In genomic region chr10:28485574-28485973, GRCm38 (mm10) we compare ENCODE assay signal across 7 mouse cellular contexts.
DNase-seq lines count a peak whose midpoint lies in the region; ATAC-seq lines count a peak whose summit lies in the region.

No protein-coding gene starts in this region.

- H3K9me3 ChIP-seq in forebrain, embryonic 14.5 days (replicated peaks; ENCODE audit: control insufficient read depth, low read length) = no peaks in the 10 kb centered on the region
- no peaks in the 10 kb centered on the region for H3K9me3 ChIP-seq in lung, embryonic 16.5 days (ENCODE audit: control insufficient read depth, low read length)

- DNase-seq in 3134 (ENCODE audit: extremely low read depth, insufficient read length, low spot score) = peak; percentile 1
- DNase-seq in CD4-positive, CD25-positive, alpha-beta regulatory T cell, adult 2 months (ENCODE audit: low read depth, low spot score) = peak; percentile 82
- DNase-seq in c-Kit-positive CD71-positive TER-119-positive erythroid progenitor cells, embryonic 14.5 days (ENCODE audit: low spot score) = peak; percentile 24
- DNase-seq in forebrain, embryonic 14.5 days (ENCODE audit: low spot score) = peak; percentile 56
- peak; percentile 53 for DNase-seq in kidney, postnatal 25 days
- DNase-seq in right cerebral cortex, postnatal 10 days (ENCODE audit: low spot score in 2 of 2) = peak; percentile 46 to 49

- H3K27ac ChIP-seq in forebrain, embryonic 14.5 days (ENCODE audit: low read depth, low read length) = no peak overlapping the region
- H3K27ac ChIP-seq in lung, embryonic 16.5 days (ENCODE audit: low read length) = no peak overlapping the region

- no peak overlapping the region for H3K4me3 ChIP-seq in forebrain, embryonic 14.5 days (ENCODE audit: low read depth, low read length)
- H3K4me3 ChIP-seq in lung, embryonic 16.5 days (ENCODE audit: low read length) = no peak overlapping the region

- H3K27me3 ChIP-seq in forebrain, embryonic 14.5 days (replicated peaks; ENCODE audit: control insufficient read depth, insufficient read depth, low read length) = no peaks in the 10 kb centered on the region
- no peaks in the 10 kb centered on the region for H3K27me3 ChIP-seq in lung, embryonic 16.5 days (ENCODE audit: control insufficient read depth, insufficient read depth, low read depth, low read length)

- no peaks in the 10 kb centered on the region for H3K4me1 ChIP-seq in forebrain, embryonic 14.5 days (ENCODE audit: control insufficient read depth, insufficient read depth, low read length)
- no peaks in the 10 kb centered on the region for H3K4me1 ChIP-seq in lung, embryonic 16.5 days (replicated peaks; ENCODE audit: control insufficient read depth, insufficient read depth, low read length)

- H3K36me3 ChIP-seq in forebrain, embryonic 14.5 days (ENCODE audit: control insufficient read depth, insufficient read depth, low read length) = no peaks in the 10 kb centered on the region
- H3K36me3 ChIP-seq in lung, embryonic 16.5 days (ENCODE audit: control insufficient read depth, insufficient read depth, low read length) = no peaks in the 10 kb centered on the region

- no peak overlapping the region for H3K9ac ChIP-seq in forebrain, embryonic 14.5 days (ENCODE audit: low read length)
- no peak overlapping the region for H3K9ac ChIP-seq in lung, embryonic 16.5 days (ENCODE audit: low read length)

- H3K4me2 ChIP-seq in forebrain, embryonic 14.5 days (ENCODE audit: low read length) = no peak overlapping the region
- no peak overlapping the region for H3K4me2 ChIP-seq in lung, embryonic 16.5 days (ENCODE audit: low read depth, low read length)

- 40% methylated on average over 3 of the region's 3 CpGs for WGBS in forebrain, embryonic 14.5 days
- WGBS in lung, embryonic 16.5 days = 45% methylated on average over 3 of the region's 3 CpGs

- ATAC-seq in forebrain, embryonic 14.5 days = peak; percentile 75
- peak; percentile 34; the same call in 1 of the 2 replicates for ATAC-seq in lung, embryonic 16.5 days (ENCODE audit: low read depth)

Comparison
In these comparisons a context has a peak if more than half of its experiments do, and no peak if none do; other contexts are left out.
1. DNase-seq: peak in every context shown above with its lines; median percentile 82 in CD4-positive, CD25-positive, alpha-beta regulatory T cell, adult 2 months; 56 in forebrain, embryonic 14.5 days; 53 in kidney, postnatal 25 days; 48 in right cerebral cortex, postnatal 10 days; 24 in c-Kit-positive CD71-positive TER-119-positive erythroid progenitor cells, embryonic 14.5 days; 1 in 3134.